Mouse (Mus musculus) MEL (cell line): ENCODE results near the gene Usp18.

Source experiments
- CHD1 ChIP-seq: IDR thresholded peaks from 2 replicates; pipeline ENCODE4 v1.6.1; 2012; ENCODE audit warnings: low read depth, mild to moderate bottlenecking, inconsistent platforms, low read length, improper control_type of control experiment
- CTCF ChIP-seq, 3 experiments: IDR thresholded peaks in 2 of 3; conservative IDR thresholded peaks in 1 of 3; 2 replicates each; pipeline ENCODE4 v1.5.1; 2011 to 2012; ENCODE audit warnings: low read length in 3 of 3, low read depth in 2 of 3, mild to moderate bottlenecking in 2 of 3, improper control_type of control experiment in 1 of 3, inconsistent platforms in 1 of 3, mixed read lengths in 1 of 3, moderate library complexity in 1 of 3; ENCODE audit not compliant: control insufficient read depth in 1 of 3, insufficient read depth in 1 of 3, poor library complexity in 1 of 3, severe bottlenecking in 1 of 3
- EP300 ChIP-seq, 2 experiments: IDR thresholded peaks; 2 replicates each; pipeline ENCODE4 v1.6.1; 2011; ENCODE audit warnings: improper control_type of control experiment in 2 of 2, low read length in 2 of 2, low read depth in 1 of 2, mild to moderate bottlenecking in 1 of 2
- GATA1 ChIP-seq: IDR thresholded peaks from 2 replicates; pipeline ENCODE4 v1.6.1; 2011; ENCODE audit warnings: low read depth, low read length, improper control_type of control experiment
- HCFC1 ChIP-seq: IDR thresholded peaks from 2 replicates; pipeline ENCODE4 v1.6.1; 2012; ENCODE audit warnings: low read depth, mild to moderate bottlenecking, inconsistent platforms, low read length, improper control_type of control experiment, moderate library complexity
- POLR2A ChIP-seq, 2 experiments: IDR thresholded peaks; 2 replicates each; pipeline ENCODE4 v1.6.1; 2011 to 2012; ENCODE audit warnings: low read length in 2 of 2, mild to moderate bottlenecking in 2 of 2, control low read depth in 1 of 2, improper control_type of control experiment in 1 of 2, low read depth in 1 of 2, moderate library complexity in 1 of 2; ENCODE audit not compliant: control insufficient read depth in 1 of 2, insufficient read depth in 1 of 2, poor library complexity in 1 of 2
- POLR2AphosphoS2 ChIP-seq: IDR thresholded peaks from 2 replicates; pipeline ENCODE4 v1.6.1; 2011; ENCODE audit warnings: low read length, improper control_type of control experiment
- POLR2AphosphoS5 ChIP-seq: IDR thresholded peaks from 2 replicates; pipeline ENCODE4 v1.6.1; 2012; ENCODE audit warnings: low read depth, borderline replicate concordance, mild to moderate bottlenecking, inconsistent platforms, low read length, moderate library complexity, mixed read lengths
- RAD21 ChIP-seq: IDR thresholded peaks from 2 replicates; pipeline ENCODE4 v1.6.1; 2011; ENCODE audit warnings: mild to moderate bottlenecking, low read depth, low read length, improper control_type of control experiment
- TBP ChIP-seq: IDR thresholded peaks from 2 replicates; pipeline ENCODE4 v1.8.0; 2011; ENCODE audit warnings: low read depth, low read length, improper control_type of control experiment
- USF2 ChIP-seq, 2 experiments: IDR thresholded peaks; 2 replicates each; pipeline ENCODE4 v1.6.1; 2011 to 2012; ENCODE audit warnings: improper control_type of control experiment in 2 of 2, low read length in 2 of 2, borderline replicate concordance in 1 of 2, inconsistent platforms in 1 of 2, low read depth in 1 of 2, mild to moderate bottlenecking in 1 of 2; ENCODE audit not compliant: insufficient read depth in 1 of 2

DNA sequence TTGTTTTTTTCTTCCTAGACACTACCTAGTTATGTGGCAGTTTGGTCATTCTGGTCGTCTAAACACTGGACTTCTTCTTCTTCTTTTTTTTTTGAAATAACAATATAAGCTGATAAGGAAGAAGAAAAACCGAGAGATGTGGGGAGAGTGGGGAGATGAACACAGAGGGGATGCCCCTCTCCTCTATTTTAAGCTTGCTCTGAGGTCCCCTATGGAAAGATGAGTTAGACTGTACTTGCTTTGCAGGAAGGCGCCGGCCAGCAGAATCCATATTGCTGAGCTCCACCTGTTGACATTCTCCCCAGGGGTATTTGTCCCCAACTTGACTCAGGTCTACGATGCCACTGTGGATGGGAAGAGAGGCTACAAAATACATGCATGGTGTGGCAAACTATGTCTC lies 21.6 kb upstream of the Usp18 start:
- TF ChIP-seq TBP (no peak), CHD1 (no peak), EP300 (IDR thresholded peaks at IDR 0.05; ENCODE audit: low read depth in 1 of 2, low read length in 2 of 2) (no peak), POLR2A (IDR thresholded peaks at IDR 0.05; ENCODE audit: control insufficient read depth in 1 of 2, insufficient read depth in 1 of 2, low read depth in 1 of 2, low read length in 2 of 2, poor library complexity in 1 of 2) (no peak), CTCF (IDR thresholded peaks at IDR 0.05 in 2 of 3, conservative IDR thresholded peaks at IDR 0.05 in 1 of 3; ENCODE audit: control insufficient read depth in 1 of 3, insufficient read depth in 1 of 3, low read depth in 2 of 3, low read length in 3 of 3, poor library complexity in 1 of 3, severe bottlenecking in 1 of 3) (no peak), POLR2AphosphoS5 (no peak), USF2 (IDR thresholded peaks at IDR 0.05; ENCODE audit: borderline replicate concordance in 1 of 2, insufficient read depth in 1 of 2, low read depth in 1 of 2, low read length in 2 of 2) (no peak), HCFC1 (no peak), POLR2AphosphoS2 (no peak), GATA1 (no peak), RAD21 (no peak)
